24 mouse cellular contexts compared by ENCODE assay signal in the genomic region with DNA sequence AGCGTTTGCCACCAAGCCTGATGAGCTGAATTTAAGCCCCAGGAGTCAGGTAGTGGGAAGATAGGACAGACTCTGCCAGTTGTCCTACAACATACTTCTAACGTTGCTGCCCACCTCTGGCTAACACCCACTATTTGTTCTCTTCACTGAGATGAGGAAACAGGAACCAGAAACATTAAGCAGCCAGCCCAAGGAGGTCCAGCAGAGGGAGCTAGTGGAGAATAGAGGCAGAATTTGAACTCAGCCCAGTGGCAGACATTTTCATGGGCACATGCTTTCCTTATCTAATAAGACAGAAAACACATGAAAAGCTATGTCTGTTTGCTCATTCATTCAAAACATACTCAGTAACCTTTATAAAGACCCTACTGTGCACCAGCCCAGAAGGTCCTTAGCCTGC. TPM values are rescaled to one million over a fixed set of nuclear protein-coding genes. Genes with fewer than 3 reads are reported as not detected.
A peak's percentile ranks its signal among the peaks of the same experiment; 100 is the strongest.
DNase-seq lines count a peak whose midpoint lies in the region; TF ChIP-seq lines count a peak whose summit lies in the region.
"Had no signal": no experiment of that assay in that cellular context is flagged by ENCODE, and none has a peak within 500 bp of the region (broad histone marks: within the 10 kb centered on the region; RNA-seq: fewer than 3 reads in every experiment).

No protein-coding gene starts in this region.

- whole genome bisulfite sequencing in spleen, adult 2 months, result 52% methylated on average over 2 of the region's 2 CpGs
- WGBS in small intestine, adult 2 months, result 62% methylated on average over 2 of the region's 2 CpGs
- WGBS in heart, embryonic 10.5 days, result 72% methylated on average over 2 of the region's 2 CpGs
- WGBS in cerebellum, adult 2 months, result 71% methylated on average over 2 of the region's 2 CpGs

- H3K27me3 ChIP-seq in spleen, adult 2 months (ENCODE audit: control insufficient read depth, insufficient read depth, low read length), result no peaks in the 10 kb centered on the region
- no peaks in the 10 kb centered on the region for H3K27me3 ChIP-seq in CH12.LX (replicated peaks)
- no peaks in the 10 kb centered on the region for H3K27me3 ChIP-seq in small intestine, adult 2 months (ENCODE audit: control insufficient read depth, insufficient read depth, low read length)
- H3K27me3 ChIP-seq in heart, embryonic 10.5 days (ENCODE audit: insufficient read depth, poor library complexity, severe bottlenecking), result peaks cover 30% of the 10 kb centered on the region; the same call in 1 of the 2 replicates
- no peaks in the 10 kb centered on the region for H3K27me3 ChIP-seq in cerebellum, adult 2 months (ENCODE audit: control insufficient read depth, insufficient read depth, low read length)
- H3K27me3 ChIP-seq: embryonic facial prominence, embryonic 15.5 days; Patski had no signal

- dilution Hi-C loops in CH12.LX (cut with MboI; ENCODE audit: extremely low pct_ligation_motif_present, extremely low pct_unique_long_range_greater_than_20kb, low sequenced_read_pairs), result no loop called here

- TF ChIP-seq RAD21 in CH12.LX (IDR thresholded peaks at IDR 0.05; ENCODE audit: low read depth, low read length), result no peak; the same call in none of the 2 replicates

- no peak overlapping the region for H3K27ac ChIP-seq in spleen, adult 2 months (ENCODE audit: insufficient read depth, low read length)
- no peak overlapping the region for H3K27ac ChIP-seq in CH12.LX (ENCODE audit: insufficient read depth, low read depth)
- H3K27ac ChIP-seq in small intestine, adult 2 months (ENCODE audit: insufficient read depth, low read depth, low read length), result no peak overlapping the region
- no peak overlapping the region for H3K27ac ChIP-seq in heart, embryonic 10.5 days
- no peak overlapping the region for H3K27ac ChIP-seq in cerebellum, adult 2 months (ENCODE audit: insufficient read depth, low read length)
- H3K27ac ChIP-seq: embryonic facial prominence, embryonic 13.5 days; embryonic facial prominence, embryonic 15.5 days; forebrain, embryonic 10.5 days; forebrain, embryonic 12.5 days had no signal

- TF ChIP-seq CTCF in spleen, adult 2 months (IDR thresholded peaks at IDR 0.05; ENCODE audit: extremely low read depth, insufficient read depth, insufficient read length, insufficient replicate concordance), result peak; percentile 14; the same call in 1 of the 2 replicates
- TF ChIP-seq CTCF in CH12.LX (conservative IDR thresholded peaks at IDR 0.05 in 1 of 2, IDR thresholded peaks at IDR 0.05 in 1 of 2; ENCODE audit: low read depth in 2 of 2, low read length in 2 of 2), result peak; percentile 27 to 56; a peak in 3 of 4 replicates
- peak; percentile 29; the same call in 1 of the 2 replicates for TF ChIP-seq CTCF in small intestine, adult 2 months (IDR thresholded peaks at IDR 0.05; ENCODE audit: extremely low read depth, insufficient read length, insufficient replicate concordance, low read depth, low read length)
- no peak for TF ChIP-seq CTCF in cerebellum, adult 2 months (IDR thresholded peaks at IDR 0.05; ENCODE audit: borderline replicate concordance, insufficient read depth, low read depth, low read length)

- H3K79me2 ChIP-seq in CH12.LX (replicated peaks; ENCODE audit: control insufficient read depth, extremely low read depth, insufficient read depth, poor library complexity, severe bottlenecking), result no peaks in the 10 kb centered on the region

- no peak for TF ChIP-seq POLR2A in spleen, adult 2 months (IDR thresholded peaks at IDR 0.05; ENCODE audit: low read depth, low read length)
- no peak for TF ChIP-seq POLR2A in CH12.LX (IDR thresholded peaks at IDR 0.05; ENCODE audit: low read depth, low read length)
- no peak for TF ChIP-seq POLR2A in small intestine, adult 2 months (IDR thresholded peaks at IDR 0.05; ENCODE audit: low read depth, low read length)
- TF ChIP-seq POLR2A in cerebellum, adult 2 months (IDR thresholded peaks at IDR 0.05; ENCODE audit: borderline replicate concordance, insufficient read depth, low read length), result no peak

- no peaks in the 10 kb centered on the region for H3K9me3 ChIP-seq in CH12.LX (replicated peaks; ENCODE audit: low read length)
- no peaks in the 10 kb centered on the region for H3K9me3 ChIP-seq in heart, embryonic 10.5 days
- H3K9me3 ChIP-seq: embryonic facial prominence, embryonic 13.5 days; embryonic facial prominence, embryonic 15.5 days; forebrain, embryonic 10.5 days; forebrain, embryonic 12.5 days; G1E had no signal

- no peak for TF ChIP-seq EP300 in CH12.LX (IDR thresholded peaks at IDR 0.05; ENCODE audit: low read length)

- H3K36me3 ChIP-seq in spleen, adult 2 months (ENCODE audit: control insufficient read depth, insufficient read depth, low read length), result peaks cover 51% of the 10 kb centered on the region
- peaks cover 46 to 98% of the 10 kb centered on the region in 2 experiments for H3K36me3 ChIP-seq in CH12.LX (replicated peaks in 1 of 2; ENCODE audit: control insufficient read depth in 1 of 2, insufficient read depth in 1 of 2, low read length in 1 of 2)
- H3K36me3 ChIP-seq in small intestine, adult 2 months (ENCODE audit: control insufficient read depth, insufficient read depth, low read length), result peaks cover 28% of the 10 kb centered on the region
- H3K36me3 ChIP-seq in heart, embryonic 10.5 days, result no peaks in the 10 kb centered on the region
- H3K36me3 ChIP-seq: embryonic facial prominence, embryonic 13.5 days; embryonic facial prominence, embryonic 15.5 days; forebrain, embryonic 10.5 days; forebrain, embryonic 12.5 days; G1E had no signal

- no peak overlapping the region for H3K4me2 ChIP-seq in CH12.LX (ENCODE audit: insufficient read depth, low read depth, poor library complexity, severe bottlenecking)
- H3K4me2 ChIP-seq: embryonic facial prominence, embryonic 13.5 days; embryonic facial prominence, embryonic 15.5 days; forebrain, embryonic 12.5 days had no signal

- H3K4me3 ChIP-seq in spleen, adult 2 months (ENCODE audit: extremely low read depth, insufficient read depth, insufficient read length), result no peak overlapping the region
- H3K4me3 ChIP-seq in CH12.LX (replicated peaks in 1 of 3; ENCODE audit: low read depth in 2 of 3, low read length in 2 of 3, poor library complexity in 1 of 3), result no peak overlapping the region
- no peak overlapping the region for H3K4me3 ChIP-seq in small intestine, adult 2 months (ENCODE audit: low read depth, low read length)
- H3K4me3 ChIP-seq in heart, embryonic 10.5 days, result no peak overlapping the region
- no peak overlapping the region for H3K4me3 ChIP-seq in cerebellum, adult 2 months (replicated peaks; ENCODE audit: insufficient read depth, low read depth, low read length)
- H3K4me3 ChIP-seq: embryonic facial prominence, embryonic 13.5 days; embryonic facial prominence, embryonic 15.5 days; erythroblast, embryonic 14.5 days; forebrain, embryonic 10.5 days; forebrain, embryonic 12.5 days had no signal

- peaks cover 21% of the 10 kb centered on the region; the same call in 1 of the 2 replicates for H3K4me1 ChIP-seq in spleen, adult 2 months (ENCODE audit: control insufficient read depth, insufficient read depth, insufficient read length)
- peaks cover 16 to 88% of the 10 kb centered on the region in 2 experiments for H3K4me1 ChIP-seq in CH12.LX (ENCODE audit: control insufficient read depth in 1 of 2, insufficient read depth in 2 of 2)
- peaks cover 3% of the 10 kb centered on the region; the same call in 1 of the 2 replicates for H3K4me1 ChIP-seq in small intestine, adult 2 months (ENCODE audit: control insufficient read depth, insufficient read depth, insufficient read length, low read length)
- H3K4me1 ChIP-seq in heart, embryonic 10.5 days, result no peaks in the 10 kb centered on the region
- H3K4me1 ChIP-seq in cerebellum, adult 2 months (ENCODE audit: control insufficient read depth, insufficient read depth, low read length), result no peaks in the 10 kb centered on the region
- H3K4me1 ChIP-seq: embryonic facial prominence, embryonic 13.5 days; embryonic facial prominence, embryonic 15.5 days had no signal

- H3K9ac ChIP-seq in CH12.LX (ENCODE audit: insufficient read depth, low read depth), result no peak overlapping the region
- H3K9ac ChIP-seq: embryonic facial prominence, embryonic 13.5 days; embryonic facial prominence, embryonic 15.5 days; forebrain, embryonic 12.5 days had no signal

- in situ Hi-C loops in CH12.LX (cut with MboI; ENCODE audit: low pct_ligation_motif_present, low pct_unique_long_range_greater_than_20kb, low sequenced_read_pairs), result no loop called here

- DNase-seq in spleen, adult 2 months (ENCODE audit: low read depth in 1 of 2, low spot score in 2 of 2), result no peak
- DNase-seq in spleen, postnatal 4 days (ENCODE audit: low spot score in 2 of 2), result no peak
- DNase-seq in CH12.LX (ENCODE audit: extremely low read depth) (no peak), adipocyte (ENCODE audit: low spot score) (no peak)
- DNase-seq in heart, embryonic 10.5 days (ENCODE audit: low spot score), result no peak
- DNase-seq in cerebellum, adult 2 months, result no peak
- DNase-seq: adrenal gland, adult 2 months; adrenal gland, postnatal 10 days; adrenal gland, postnatal 25 days; cerebellum, adult 11-12 months; cerebellum, adult 8-10 months; cerebellum, adult 9-11 months; cerebellum, postnatal 14 days; cerebellum, postnatal 36 days; embryo, embryonic 11 days had no signal

RNA-seq across cellular contexts. Expression of gene Ciita, which starts 23.2 kb away (rescaled TPM):
- polyA plus RNA-seq in spleen, adult 2 months (2012; rRNA removed), result 82.2 and 98.8 TPM in 2 replicates
- total RNA-seq in CH12.LX (2012; rRNA removed), result 32.7 and 39.8 TPM in 2 replicates
- total RNA-seq in CH12.LX (2014; rRNA removed), result 38.8 and 39.1 TPM in 2 replicates
- polyA plus RNA-seq in CH12.LX (2012; ENCODE audit: insufficient read length, low read depth), result 62.3 and 69.6 TPM in 2 replicates
- 5.9 and 17.0 TPM in 2 replicates for polyA plus RNA-seq in small intestine, adult 2 months (2012; rRNA removed)
- 0.05 and 0.27 TPM in 2 replicates for polyA plus RNA-seq in heart, embryonic 10.5 days (2016; fragmentation: Nextera tagmentation; extraction: Ambion mirVana)
- polyA plus RNA-seq in cerebellum, adult 2 months (2012; rRNA removed), result 0.11 and 0.22 TPM in 2 replicates
- polyA plus RNA-seq: C2C12; erythroblast, embryonic 14.5 days; G1E had no signal

RNA-seq across cellular contexts. Expression of gene Dexi, which starts 39.8 kb away (rescaled TPM):
- 40.8 and 55.1 TPM in 2 replicates for polyA plus RNA-seq in spleen, adult 2 months (2012; rRNA removed)
- total RNA-seq in CH12.LX (2012; rRNA removed), result 13.7 and 14.1 TPM in 2 replicates
- total RNA-seq in CH12.LX (2014; rRNA removed), result 10.0 and 11.3 TPM in 2 replicates
- 18.6 and 19.6 TPM in 2 replicates for polyA plus RNA-seq in CH12.LX (2012; ENCODE audit: insufficient read length, low read depth)
- 34.9 and 38.3 TPM in 2 replicates for polyA plus RNA-seq in small intestine, adult 2 months (2012; rRNA removed)
- 11.9 and 13.8 TPM in 2 replicates for polyA plus RNA-seq in heart, embryonic 10.5 days (2016; fragmentation: Nextera tagmentation; extraction: Ambion mirVana)
- polyA plus RNA-seq in cerebellum, adult 2 months (2012; rRNA removed), result 126 and 143 TPM in 2 replicates

RNA-seq across cellular contexts. Expression of gene Clec16a, which starts 42.1 kb away (rescaled TPM):
- polyA plus RNA-seq in spleen, adult 2 months (2012; rRNA removed), result 8.2 and 10.0 TPM in 2 replicates
- total RNA-seq in CH12.LX (2012; rRNA removed) (24.2 and 26.2 TPM in 2 replicates), CH12.LX (2014; rRNA removed) (19.3 and 20.0 TPM in 2 replicates)
- 18.5 and 20.5 TPM in 2 replicates for polyA plus RNA-seq in CH12.LX (2012; ENCODE audit: insufficient read length, low read depth)
- polyA plus RNA-seq in small intestine, adult 2 months (2012; rRNA removed), result 7.6 and 14.3 TPM in 2 replicates
- 24.5 and 27.3 TPM in 2 replicates for polyA plus RNA-seq in heart, embryonic 10.5 days (2016; fragmentation: Nextera tagmentation; extraction: Ambion mirVana)
- polyA plus RNA-seq in cerebellum, adult 2 months (2012; rRNA removed), result 48.7 and 51.2 TPM in 2 replicates

RNA-seq across cellular contexts. Expression of gene Tvp23a, which starts 55.9 kb away (rescaled TPM):
- 0.29 and 0.32 TPM in 2 replicates for polyA plus RNA-seq in spleen, adult 2 months (2012; rRNA removed)
- total RNA-seq in CH12.LX (2012; rRNA removed) (0.63 and 0.68 TPM in 2 replicates), CH12.LX (2014; rRNA removed) (0.18 TPM in 1 of 2 replicates, not detected in the other)
- polyA plus RNA-seq in CH12.LX (2012; ENCODE audit: insufficient read length, low read depth), result 1.7 and 1.8 TPM in 2 replicates
- 0.88 and 1.4 TPM in 2 replicates for polyA plus RNA-seq in small intestine, adult 2 months (2012; rRNA removed)
- polyA plus RNA-seq in heart, embryonic 10.5 days (2016; fragmentation: Nextera tagmentation; extraction: Ambion mirVana), result 6.0 and 9.2 TPM in 2 replicates
- polyA plus RNA-seq in cerebellum, adult 2 months (2012; rRNA removed), result 25.5 and 27.3 TPM in 2 replicates
- polyA plus RNA-seq: erythroblast, embryonic 14.5 days; G1E had no signal
